Mouse (Mus musculus) neural tube, embryonic 10.5 days (tissue): ENCODE measurements around the gene Krt36.

Experiments
- DNase-seq: peaks from one replicate; pipeline ENCODE4 v3.0.0-alpha.2; 2017; ENCODE audit warnings: low spot score; ENCODE audit errors: extremely low spot score

Gene Krt36

GRCm38 (mm10) chr11:100105576-100106122 is at the start of gene Krt36:
Krt36 (minus strand) TSS chr11:100105626.
- DNase-seq, result no peak

- DNase-seq, result no peak
These were observed 43.3 kb upstream of the Krt36 start, which contains the start of gene Krt19 for GRCm38 (mm10) chr11:100148615-100149330. Krt19 (minus strand) TSS chr11:100148665.

- no peak for DNase-seq
These were observed 42.3 kb upstream of the Krt36 start for GRCm38 (mm10) chr11:100147566-100148353.

- DNase-seq, result no peak
These were observed 40.6 kb upstream of the Krt36 start for GRCm38 (mm10) chr11:100145858-100146560.

- DNase-seq, result no peak
These were observed 39.7 kb upstream of the Krt36 start for GRCm38 (mm10) chr11:100145104-100145503.

GRCm38 (mm10) chr11:100140966-100141365 is 35.5 kb upstream of the Krt36 start:
- DNase-seq, result no peak

- DNase-seq, result no peak
These were observed 34.0 kb upstream of the Krt36 start for GRCm38 (mm10) chr11:100139391-100139790.

- DNase-seq, result no peak
These were observed 33.4 kb upstream of the Krt36 start for GRCm38 (mm10) chr11:100138809-100139208.

GRCm38 (mm10) chr11:100137693-100138092 is 32.3 kb upstream of the Krt36 start:
- no peak for DNase-seq

GRCm38 (mm10) chr11:100136559-100136958 is 31.1 kb upstream of the Krt36 start:
- no peak for DNase-seq

- no peak for DNase-seq
These were observed 30.3 kb upstream of the Krt36 start, which contains the start of gene Krt15 for GRCm38 (mm10) chr11:100135731-100136130. Krt15 (minus strand) TSS chr11:100135928.

GRCm38 (mm10) chr11:100124901-100125300 is 19.5 kb upstream of the Krt36 start:
- no peak for DNase-seq

- no peak for DNase-seq
These were observed 16.0 kb upstream of the Krt36 start, which contains the start of gene Krt13 for GRCm38 (mm10) chr11:100121466-100121865. Krt13 (minus strand) TSS chr11:100121566.

- no peak for DNase-seq
These were observed 14.9 kb upstream of the Krt36 start for GRCm38 (mm10) chr11:100120331-100120730.

- DNase-seq, result no peak
These were observed 8.3 kb upstream of the Krt36 start for GRCm38 (mm10) chr11:100113742-100114029.

- DNase-seq, result no peak
These were observed 7.7 kb upstream of the Krt36 start for GRCm38 (mm10) chr11:100112935-100113741.

GRCm38 (mm10) chr11:100102693-100103429 is 2.6 kb downstream of the Krt36 start:
- DNase-seq, result no peak

GRCm38 (mm10) chr11:100100391-100100790 is 5.0 kb downstream of the Krt36 start:
- DNase-seq, result no peak

GRCm38 (mm10) chr11:100097819-100098218 is 7.6 kb downstream of the Krt36 start:
- no peak for DNase-seq

GRCm38 (mm10) chr11:100096141-100096540 is 9.3 kb downstream of the Krt36 start, which contains the start of gene Krt35:
Krt35 (minus strand) TSS chr11:100096241.
- no peak for DNase-seq
